Mouse (Mus musculus) midbrain, postnatal 0 days (tissue): ENCODE measurements around the gene Zbtb1. TPM values are rescaled to one million over a fixed set of nuclear protein-coding genes. Genes with fewer than 3 reads are reported as not detected.

Experiments used
- ATAC-seq: fragments of 200-750 bp; cut with Nextera tagmentation; 2 replicates; pipeline ENCODE4 v1.8.0; 2017; ENCODE audit warnings: moderate number of reproducible peaks, mild to moderate bottlenecking, moderate TSS enrichment, moderate library complexity; ENCODE audit not compliant: low FRiP score
- DNase-seq: peaks from one replicate; pipeline ENCODE4 v3.0.0-alpha.2; 2015; ENCODE audit warnings: low spot score
- H3K27ac ChIP-seq: fragments of 300-500 bp; sonication (generic); 2 replicates; pipeline ENCODE4 v1.5.1; 2014; ENCODE audit warnings: low read depth, mild to moderate bottlenecking, low read length, mixed read lengths
- H3K27me3 ChIP-seq: fragments of 300-500 bp; sonication (generic); 2 replicates; pipeline ENCODE4 v1.6.1; 2014; ENCODE audit warnings: low read length, control low read depth, mixed read lengths; ENCODE audit not compliant: insufficient read depth
- H3K36me3 ChIP-seq: fragments of 300-500 bp; sonication (generic); 2 replicates; pipeline ENCODE4 v1.6.1; 2014; ENCODE audit warnings: low read length, control low read depth, mixed read lengths; ENCODE audit not compliant: insufficient read depth
- H3K4me1 ChIP-seq: fragments of 300-500 bp; sonication (generic); 2 replicates; pipeline ENCODE4 v1.6.1; 2014; ENCODE audit warnings: mild to moderate bottlenecking, control low read depth, antibody characterized with exemption, low read length, mixed read lengths; ENCODE audit not compliant: insufficient read depth
- H3K4me2 ChIP-seq: fragments of 300-500 bp; sonication (generic); 2 replicates; pipeline ENCODE4 v1.6.1; 2014; ENCODE audit warnings: low read depth, mild to moderate bottlenecking, low read length, mixed read lengths; ENCODE audit not compliant: poor library complexity, severe bottlenecking
- H3K4me3 ChIP-seq: fragments of 300-500 bp; sonication (generic); 2 replicates; pipeline ENCODE4 v1.5.1; 2014; ENCODE audit warnings: low read depth, mild to moderate bottlenecking, low read length, moderate library complexity
- H3K9ac ChIP-seq: fragments of 300-500 bp; sonication (generic); replicated peaks from 2 replicates; pipeline ENCODE4 v1.6.1; 2014; ENCODE audit warnings: mild to moderate bottlenecking, low read length, moderate library complexity, mixed read lengths; ENCODE audit not compliant: poor library complexity, severe bottlenecking
- H3K9me3 ChIP-seq: fragments of 300-500 bp; sonication (generic); 2 replicates; pipeline ENCODE4 v1.6.1; 2016; ENCODE audit warnings: low read length, control low read depth
- CTCF ChIP-seq: IDR thresholded peaks from 2 replicates; pipeline ENCODE4 v1.5.1; 2016; ENCODE audit warnings: antibody characterized with exemption, mild to moderate bottlenecking
- WGBS: fragments of 180-500 bp; shearing (Covaris S2); extraction: QIAGEN DNeasy Blood & Tissue Kit; methylation state at CpG from one replicate; pipeline ENCODE4 v1.1.7; 2014; 5-methylcytosine and 5-hydroxymethylcytosine counted together
- polyA plus RNA-seq: library from polyadenylated mRNA; unstranded; fragments of >200 nt; fragmentation: Nextera tagmentation; extraction: Ambion mirVana; gene quantifications from 2 replicates; pipeline ENCODE4 v1.2.1, GENCODE M21; 2015
- total RNA-seq: library from RNA; depleted of rRNA; stranded (reverse); fragments of >200 nt; gene quantifications from 2 replicates; pipeline ENCODE4 v1.2.3, GENCODE M21; 2014

Zbtb1 gene
- total and polyA plus RNA-seq, 2 experiments from 2014 or later = 1.9 to 2.9 TPM

DNA sequence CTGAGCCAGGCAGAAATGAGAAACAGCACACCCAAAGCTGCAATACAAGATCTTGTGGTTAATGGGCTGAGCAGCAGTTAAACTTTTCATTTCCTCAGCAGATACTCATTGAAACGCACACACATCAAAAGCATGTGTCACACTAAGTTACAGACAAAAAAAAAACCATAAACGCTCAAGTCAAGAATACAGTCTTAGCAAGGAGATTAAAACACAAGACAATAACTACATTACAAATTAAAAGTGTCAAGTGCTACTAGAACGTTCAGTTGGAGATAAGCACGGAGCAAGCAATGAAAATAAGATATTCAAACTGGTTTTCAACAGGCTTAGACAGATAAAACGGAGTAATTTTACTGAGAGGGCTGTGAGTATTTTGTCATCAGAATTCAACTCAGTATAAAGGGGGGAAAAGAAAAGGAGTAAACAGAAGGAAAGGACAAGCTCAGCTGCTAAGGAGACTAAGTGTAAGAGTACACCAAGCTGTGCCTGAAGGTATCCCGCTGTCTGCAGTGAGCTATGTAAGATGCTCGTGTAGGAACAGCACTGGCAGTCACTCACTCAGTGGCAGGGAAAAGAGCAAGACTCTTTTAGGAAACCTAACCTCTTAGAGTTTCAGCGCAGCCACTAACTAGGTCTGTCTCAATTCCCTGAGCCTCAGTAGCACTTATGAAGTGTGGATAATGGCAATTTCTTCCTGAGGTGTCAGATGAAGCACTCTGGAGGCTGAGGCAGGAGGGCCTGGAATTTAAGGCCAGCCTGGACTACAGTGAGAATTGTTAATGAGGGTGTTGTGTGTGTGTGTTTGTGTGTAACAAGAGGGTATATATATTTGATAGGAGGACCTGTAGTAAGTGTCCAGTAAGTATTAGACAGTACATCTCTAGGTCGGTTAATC, 8.4 kb upstream of the Zbtb1 start:
- no peak overlapping the region for H3K4me3 ChIP-seq
- no peaks in the 10 kb centered on the region for H3K9me3 ChIP-seq
- no peak overlapping the region for H3K27ac ChIP-seq
- H3K4me1 ChIP-seq = no peaks in the 10 kb centered on the region
- H3K36me3 ChIP-seq = 0 out of 2 replicates have a peak, but pooled peaks cover 2% of the 10 kb centered on the region
- no peak overlapping the region for H3K9ac ChIP-seq
- DNase-seq = no peak
- WGBS = 65% methylated on average over 9 of the region's 9 CpGs
- H3K27me3 ChIP-seq = no peaks in the 10 kb centered on the region
- H3K4me2 ChIP-seq = no peak overlapping the region
- no peak for ATAC-seq
- TF ChIP-seq CTCF = no peak

DNA sequence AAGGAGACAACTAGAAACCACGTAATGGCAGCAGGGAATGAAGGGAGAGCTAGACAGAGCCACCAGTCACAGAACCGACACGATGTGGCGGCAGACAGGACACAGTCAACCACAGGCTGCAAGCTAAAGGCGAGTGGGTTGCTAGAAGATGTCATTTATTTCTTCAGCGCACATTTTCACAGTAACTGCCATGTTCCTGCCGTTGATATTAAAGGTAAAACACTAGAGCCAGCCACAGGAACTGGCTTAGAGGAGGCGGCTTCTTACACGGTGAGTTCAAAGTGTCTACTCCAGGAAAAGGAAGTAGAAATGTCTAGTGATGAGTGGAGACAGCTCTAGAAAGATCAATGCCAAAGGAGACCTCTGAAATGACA, 7.8 kb upstream of the Zbtb1 start:
- Histone ChIP-seq H3K4me1 (peaks cover under 1% of the 10 kb centered on the region; the same call in 1 of the 2 replicates), H3K9ac (no peak overlapping the region), H3K27ac (no peak overlapping the region), H3K4me2 (no peak overlapping the region), H3K9me3 (no peaks in the 10 kb centered on the region), H3K4me3 (no peak overlapping the region), H3K27me3 (no peaks in the 10 kb centered on the region), H3K36me3 (0 out of 2 replicates have a peak, but pooled peaks cover 2% of the 10 kb centered on the region)
- no peak for TF ChIP-seq CTCF
- WGBS = 83% methylated on average over 9 of the region's 9 CpGs
- DNase-seq (no peak), ATAC-seq (no peak)

DNA sequence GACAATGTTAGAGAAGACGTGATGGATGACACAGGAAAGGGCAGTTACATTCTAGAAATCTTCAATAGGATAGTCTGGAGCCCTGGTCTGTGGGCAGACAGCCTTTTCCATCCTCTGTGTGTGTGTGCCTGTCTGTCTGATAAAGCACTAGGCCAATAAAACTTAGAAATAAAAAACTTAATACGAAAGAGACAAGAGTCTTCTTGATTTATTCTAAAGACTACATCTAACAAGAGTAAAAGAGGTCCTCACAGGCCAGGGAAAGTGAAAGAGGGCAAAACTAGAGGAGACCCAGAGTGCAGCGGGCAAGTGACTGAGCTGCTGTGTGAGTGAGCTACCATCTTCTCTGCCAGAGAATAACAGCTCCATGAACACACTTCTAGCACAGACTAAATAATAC, 3.8 kb upstream of the Zbtb1 start:
- Histone ChIP-seq H3K4me3 (no peak overlapping the region), H3K9me3 (no peaks in the 10 kb centered on the region), H3K4me2 (no peak overlapping the region), H3K27ac (no peak overlapping the region), H3K36me3 (0 out of 2 replicates have a peak, but pooled peaks cover 2% of the 10 kb centered on the region), H3K4me1 (peaks cover 8% of the 10 kb centered on the region; the same call in 1 of the 2 replicates), H3K27me3 (no peaks in the 10 kb centered on the region), H3K9ac (no peak overlapping the region)
- 91% methylated on average over 3 of the region's 3 CpGs for WGBS
- no peak for ATAC-seq
- TF ChIP-seq CTCF = no peak
- no peak for DNase-seq

DNA sequence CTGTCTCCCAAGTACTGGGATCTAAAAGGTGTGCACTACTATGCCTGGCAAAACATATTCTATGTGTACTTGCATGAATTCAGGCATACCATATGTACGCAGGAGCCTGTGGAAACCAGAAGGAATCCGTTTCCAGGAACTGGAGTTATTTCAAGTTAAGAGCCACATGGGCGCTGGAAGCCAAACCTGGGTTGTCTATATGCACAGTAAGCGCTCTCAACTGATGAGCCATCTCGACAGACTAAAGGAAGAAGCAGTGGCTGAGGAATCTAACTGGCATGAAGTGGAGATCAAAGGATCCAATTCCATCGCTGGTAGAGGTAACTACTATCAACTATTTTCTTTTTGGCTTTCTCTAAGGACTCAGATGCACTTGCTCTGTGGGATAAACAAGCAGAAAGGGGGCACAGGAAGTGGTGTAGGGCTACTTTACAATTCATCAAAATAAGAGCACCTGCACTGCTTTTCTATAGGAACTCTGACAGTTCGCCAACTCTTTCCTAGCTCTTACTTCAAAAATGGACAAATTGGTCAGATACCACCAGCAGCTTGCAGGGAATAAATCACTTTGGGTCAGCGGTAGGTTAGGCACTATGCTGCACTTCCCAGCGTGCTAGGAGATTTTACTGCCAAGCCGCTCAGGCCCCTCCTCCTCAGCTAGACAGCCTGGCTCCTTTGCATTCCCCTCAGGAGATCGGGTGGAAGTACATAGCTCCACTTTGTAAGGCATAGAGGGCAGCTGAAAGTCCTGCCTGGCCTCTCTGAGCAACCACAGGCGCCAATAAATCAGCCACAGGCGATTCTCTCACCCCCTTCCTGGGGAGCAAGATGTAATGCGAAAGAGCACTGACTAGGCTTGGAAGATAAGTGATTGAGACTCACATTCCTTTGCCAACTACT, 2.7 kb upstream of the Zbtb1 start:
- H3K27ac ChIP-seq = no peak overlapping the region
- DNase-seq = peak; percentile 39
- peak overlapping the region; percentile 92 for H3K4me2 ChIP-seq
- no peak for ATAC-seq
- no peaks in the 10 kb centered on the region for H3K27me3 ChIP-seq
- H3K9ac ChIP-seq = peak overlapping the region; percentile 42; the same call in 1 of the 2 replicates
- peaks cover 8% of the 10 kb centered on the region; the same call in 1 of the 2 replicates for H3K4me1 ChIP-seq
- H3K4me3 ChIP-seq = no peak overlapping the region
- no peak for TF ChIP-seq CTCF
- 28% methylated on average over 14 of the region's 14 CpGs for WGBS
- 0 out of 2 replicates have a peak, but pooled peaks cover 2% of the 10 kb centered on the region for H3K36me3 ChIP-seq
- no peaks in the 10 kb centered on the region for H3K9me3 ChIP-seq

DNA sequence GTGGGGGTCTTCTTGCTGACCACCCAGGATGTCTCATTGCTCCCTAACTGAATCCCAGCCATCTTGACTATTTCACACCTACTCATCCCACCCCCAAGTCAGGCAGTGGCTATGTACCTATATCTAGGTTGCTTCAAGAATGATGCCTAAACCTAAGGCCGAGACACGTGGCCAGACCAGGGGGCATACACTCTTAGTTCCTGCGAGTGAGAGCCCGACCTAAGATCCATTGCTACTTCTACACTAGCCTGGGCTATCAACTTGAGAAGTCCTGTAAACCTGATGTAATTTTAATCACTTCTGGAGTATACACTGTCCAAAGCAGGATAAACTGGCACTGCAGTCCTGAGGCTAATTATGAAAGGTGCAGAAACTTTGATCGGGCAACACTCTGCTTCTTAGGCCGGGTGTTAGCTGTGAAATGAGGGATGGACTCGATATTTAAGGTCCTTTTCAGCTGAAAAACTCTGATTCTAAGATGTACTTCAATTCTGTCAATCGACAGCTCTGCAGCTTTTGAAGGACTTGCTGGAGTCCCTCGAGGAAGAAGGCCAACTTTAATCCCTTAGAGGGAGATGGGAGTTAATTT, 1.8 kb upstream of the Zbtb1 start:
- TF ChIP-seq CTCF = no peak
- H3K9me3 ChIP-seq = no peaks in the 10 kb centered on the region
- peak overlapping the region; percentile 98 for H3K9ac ChIP-seq
- peak overlapping the region; percentile 97 for H3K4me3 ChIP-seq
- H3K4me2 ChIP-seq = peak overlapping the region; percentile 92
- ATAC-seq (no peak), DNase-seq (no peak)
- H3K4me1 ChIP-seq = peaks cover 8% of the 10 kb centered on the region; the same call in 1 of the 2 replicates
- WGBS = 7% methylated on average over 9 of the region's 9 CpGs
- H3K27ac ChIP-seq = peak overlapping the region; percentile 98
- H3K36me3 ChIP-seq = 0 out of 2 replicates have a peak, but pooled peaks cover 2% of the 10 kb centered on the region
- H3K27me3 ChIP-seq = no peaks in the 10 kb centered on the region
